Mouse (Mus musculus) bone marrow macrophage, adult 2 months (primary cell): ENCODE results near the gene Slc26a11.

ENCODE experiments used
- CTCF ChIP-seq: IDR thresholded peaks from 2 replicates; pipeline ENCODE4 v1.5.1; 2012; ENCODE audit warnings: low read depth, mild to moderate bottlenecking, low read length, moderate library complexity
- POLR2A ChIP-seq: IDR thresholded peaks from 2 replicates; pipeline ENCODE4 v1.6.1; 2012; ENCODE audit warnings: mild to moderate bottlenecking, low read depth, low read length, borderline replicate concordance

- TF ChIP-seq POLR2A: no peak
- TF ChIP-seq CTCF: no peak
These were observed 73.3 kb downstream of the Slc26a11 start for GRCm38 (mm10) chr11:119428649-119429136.
